Mouse (Mus musculus) heart, embryonic 14.5 days (tissue): ENCODE data around the gene Psap. TPM values are rescaled to one million over a fixed set of nuclear protein-coding genes. Genes with fewer than 3 reads are reported as not detected.

Source experiments
- ATAC-seq: fragments of 200-750 bp; cut with Nextera tagmentation; 2 replicates; pipeline ENCODE4 v1.8.0; 2017; ENCODE audit warnings: low read depth, moderate TSS enrichment; ENCODE audit not compliant: insufficient number of reproducible peaks, insufficient read depth, low FRiP score
- H3K27ac ChIP-seq, 2 experiments: fragments of 200-500 bp in 1 of 2; fragments of 300-500 bp in 1 of 2; sonication (generic) in 1 of 2; replicated peaks in 1 of 2; 2 replicates each; pipeline ENCODE4 v1.5.1; 2012 to 2014; ENCODE audit warnings: low read depth in 2 of 2, low read length in 2 of 2, control low read depth in 1 of 2, mild to moderate bottlenecking in 1 of 2, mixed read lengths in 1 of 2; ENCODE audit not compliant: control insufficient read depth in 1 of 2, insufficient read depth in 1 of 2
- H3K27me3 ChIP-seq: fragments of 300-500 bp; sonication (generic); 2 replicates; pipeline ENCODE4 v1.6.1; 2014; ENCODE audit warnings: mild to moderate bottlenecking, low read length, control low read depth; ENCODE audit not compliant: control insufficient read depth, insufficient read depth
- H3K36me3 ChIP-seq: fragments of 300-500 bp; sonication (generic); 2 replicates; pipeline ENCODE4 v1.6.1; 2014; ENCODE audit warnings: mild to moderate bottlenecking, control low read depth, low read length, mixed read lengths; ENCODE audit not compliant: control insufficient read depth, insufficient read depth
- H3K4me1 ChIP-seq, 2 experiments: fragments of 200-500 bp in 1 of 2; fragments of 300-500 bp in 1 of 2; sonication (generic) in 1 of 2; 2 replicates each; pipeline ENCODE4 v1.6.1; 2012 to 2014; ENCODE audit warnings: low read length in 2 of 2, control low read depth in 1 of 2, mixed read lengths in 1 of 2; ENCODE audit not compliant: control insufficient read depth in 2 of 2, insufficient read depth in 2 of 2
- H3K4me2 ChIP-seq: fragments of 300-500 bp; sonication (generic); 2 replicates; pipeline ENCODE4 v1.6.1; 2014; ENCODE audit warnings: mild to moderate bottlenecking, low read length
- H3K4me3 ChIP-seq, 2 experiments: fragments of 200-500 bp in 1 of 2; fragments of 300-500 bp in 1 of 2; sonication (generic) in 1 of 2; 2 replicates each; pipeline ENCODE4 v1.5.1; 2012 to 2014; ENCODE audit warnings: low read length in 2 of 2, mild to moderate bottlenecking in 2 of 2, control low read depth in 1 of 2, low read depth in 1 of 2, moderate library complexity in 1 of 2; ENCODE audit not compliant: control insufficient read depth in 1 of 2, insufficient read depth in 1 of 2
- H3K9ac ChIP-seq: fragments of 300-500 bp; sonication (generic); 2 replicates; pipeline ENCODE4 v1.6.1; 2014; ENCODE audit warnings: mild to moderate bottlenecking, low read length
- H3K9me3 ChIP-seq: fragments of 300-500 bp; sonication (generic); 2 replicates; pipeline ENCODE4 v1.6.1; 2016; ENCODE audit warnings: low read length, control low read depth; ENCODE audit not compliant: control insufficient read depth
- WGBS: fragments of 180-500 bp; shearing (Covaris S2); extraction: QIAGEN DNeasy Blood & Tissue Kit; methylation state at CpG from one replicate; pipeline ENCODE4 v1.1.7; 2014; 5-methylcytosine and 5-hydroxymethylcytosine counted together
- polyA plus RNA-seq: library from polyadenylated mRNA; unstranded; fragments of >200 nt; fragmentation: Nextera tagmentation; extraction: Ambion mirVana; gene quantifications from 2 replicates; pipeline ENCODE4 v1.2.1, GENCODE M21; 2014

Psap gene
- polyA plus RNA-seq, 1 experiment from 2014 or later, result 98.1 TPM

DNA sequence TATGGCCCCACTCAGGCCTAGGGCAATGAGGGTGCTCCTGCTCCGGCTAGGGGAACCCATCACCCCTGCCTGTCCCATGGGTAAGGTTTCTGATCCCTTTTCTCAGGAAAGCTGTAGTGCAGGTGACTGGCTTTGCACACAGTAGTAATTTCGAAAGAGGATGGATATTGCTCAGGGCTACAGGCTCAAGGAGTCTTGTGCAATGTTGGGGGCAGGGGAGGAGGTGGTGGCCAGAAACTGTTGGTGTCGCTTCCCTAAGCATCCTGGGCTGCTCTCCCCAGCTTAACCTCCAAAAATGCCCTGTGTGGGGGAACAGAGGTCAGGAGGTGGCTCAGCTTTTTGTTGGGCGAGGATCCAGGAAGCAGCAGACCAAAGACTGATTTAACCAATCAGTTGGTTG lies 24.8 kb upstream of the Psap start:
- Histone ChIP-seq H3K4me3 (no peak overlapping the region), H3K4me1 (0 out of 4 replicates have a peak, but pooled peaks cover 0 to 3% of the 10 kb centered on the region in 2 experiments), H3K36me3 (no peaks in the 10 kb centered on the region), H3K27me3 (no peaks in the 10 kb centered on the region), H3K27ac (no peak overlapping the region), H3K9me3 (no peaks in the 10 kb centered on the region), H3K4me2 (no peak overlapping the region), H3K9ac (no peak overlapping the region)
- ATAC-seq, result no peak
- WGBS, result 72% methylated on average over 4 of the region's 4 CpGs

DNA sequence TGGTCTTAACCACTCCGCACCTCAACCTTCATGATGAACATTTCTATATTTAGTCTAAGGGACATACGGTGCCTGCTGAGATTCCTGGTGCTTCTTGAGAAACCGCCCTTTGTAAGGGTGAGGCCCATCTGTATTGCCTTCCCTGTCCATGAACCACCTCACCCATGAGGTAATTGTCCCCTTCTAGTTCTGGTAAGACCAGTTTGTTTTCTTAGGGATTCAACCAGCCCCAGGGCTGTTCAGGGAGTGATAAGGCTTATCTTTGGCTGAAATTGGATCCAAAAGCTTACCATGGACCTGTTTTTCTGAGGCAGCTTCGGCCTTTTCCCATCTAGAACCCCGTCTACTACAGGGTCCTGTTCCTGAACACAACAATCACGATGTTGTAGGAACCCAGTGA lies 21.3 kb upstream of the Psap start:
- no peak overlapping the region for H3K27ac ChIP-seq
- 44% methylated on average over 6 of the region's 6 CpGs for whole genome bisulfite sequencing
- peaks cover 3% of the 10 kb centered on the region in 2 experiments; a peak in 1 of 4 replicates for H3K4me1 ChIP-seq
- H3K36me3 ChIP-seq, result no peaks in the 10 kb centered on the region
- no peaks in the 10 kb centered on the region for H3K9me3 ChIP-seq
- no peak overlapping the region for H3K9ac ChIP-seq
- no peak overlapping the region for H3K4me3 ChIP-seq
- ATAC-seq, result no peak
- no peaks in the 10 kb centered on the region for H3K27me3 ChIP-seq
- H3K4me2 ChIP-seq, result no peak overlapping the region

DNA sequence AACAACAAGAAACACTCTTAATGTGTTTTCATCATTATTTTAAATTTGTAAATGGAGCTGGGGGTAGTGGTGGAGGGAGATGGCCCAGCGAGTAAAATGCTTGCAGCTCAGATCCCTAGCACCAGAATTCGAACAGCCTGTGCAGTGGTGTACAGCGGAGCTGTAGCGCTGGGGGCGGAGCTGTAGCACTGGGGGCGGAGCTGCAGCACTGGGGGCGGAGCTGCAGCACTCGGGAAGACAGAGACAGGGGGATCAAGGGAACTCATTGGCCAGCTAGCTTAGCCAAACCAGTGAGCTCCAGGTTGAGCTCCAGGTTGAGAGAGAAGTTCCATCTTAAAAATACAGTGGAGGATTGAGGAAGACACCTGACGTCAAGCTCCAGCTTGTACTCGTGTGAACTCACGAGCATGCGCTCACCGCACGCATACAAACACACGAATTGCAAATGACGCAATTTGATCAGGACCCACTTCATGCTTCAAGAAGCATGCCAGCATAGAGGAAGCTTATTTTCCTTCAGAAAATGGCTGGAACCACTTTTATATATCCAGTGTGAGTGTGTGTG lies 20.1 kb upstream of the Psap start:
- no peaks in the 10 kb centered on the region for H3K36me3 ChIP-seq
- peaks cover 6 to 9% of the 10 kb centered on the region in 2 experiments; a peak in 1 of 4 replicates for H3K4me1 ChIP-seq
- no peak for ATAC-seq
- H3K4me2 ChIP-seq, result no peak overlapping the region
- H3K4me3 ChIP-seq, result no peak overlapping the region
- no peak overlapping the region for H3K9ac ChIP-seq
- H3K27me3 ChIP-seq, result no peaks in the 10 kb centered on the region
- no peak overlapping the region for H3K27ac ChIP-seq
- no peaks in the 10 kb centered on the region for H3K9me3 ChIP-seq
- WGBS, result 62% methylated on average over 16 of the region's 16 CpGs

DNA sequence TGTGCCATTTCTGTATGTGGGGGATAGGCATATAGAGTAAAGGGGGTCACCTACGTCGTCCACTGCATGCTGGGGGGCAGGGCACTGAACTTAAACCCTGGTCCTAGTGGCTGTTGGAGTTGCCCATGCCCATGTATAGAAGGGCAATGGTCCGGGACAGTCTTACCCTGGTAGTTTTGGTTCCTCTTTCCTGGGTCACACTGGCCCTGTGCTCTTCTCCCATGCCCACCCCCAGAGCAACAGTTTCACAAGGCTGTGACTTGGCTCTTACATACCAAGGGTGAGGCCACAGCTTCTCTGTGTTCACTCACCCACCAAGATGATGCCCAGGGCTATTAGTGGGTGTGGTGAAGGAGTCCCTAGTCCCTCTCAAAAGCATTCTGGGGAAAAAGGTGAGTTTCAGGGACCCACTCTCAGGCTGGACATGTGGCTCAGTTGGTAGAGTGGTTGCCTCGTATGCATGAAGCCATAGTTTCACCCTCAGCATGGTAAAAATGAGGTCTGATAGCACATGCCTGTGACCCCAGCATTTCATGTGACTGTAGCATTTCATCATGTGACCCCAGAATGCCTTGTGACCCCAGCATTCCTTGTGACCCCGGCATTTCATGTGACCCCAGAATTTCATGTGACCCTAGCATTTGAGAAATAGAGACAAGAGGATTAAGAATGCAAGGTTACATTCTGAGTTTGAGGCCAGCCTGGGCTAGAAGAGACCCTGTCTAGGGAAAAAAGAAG lies 16.7 kb upstream of the Psap start:
- no peaks in the 10 kb centered on the region for H3K9me3 ChIP-seq
- H3K4me2 ChIP-seq, result no peak overlapping the region
- H3K27ac ChIP-seq, result no peak overlapping the region
- no peak overlapping the region for H3K4me3 ChIP-seq
- H3K9ac ChIP-seq, result no peak overlapping the region
- WGBS, result 86% methylated on average over 5 of the region's 5 CpGs
- no peaks in the 10 kb centered on the region for H3K36me3 ChIP-seq
- ATAC-seq, result no peak
- H3K27me3 ChIP-seq, result no peaks in the 10 kb centered on the region
- peaks cover 11 to 12% of the 10 kb centered on the region in 2 experiments; a peak in 2 of 4 replicates for H3K4me1 ChIP-seq

DNA sequence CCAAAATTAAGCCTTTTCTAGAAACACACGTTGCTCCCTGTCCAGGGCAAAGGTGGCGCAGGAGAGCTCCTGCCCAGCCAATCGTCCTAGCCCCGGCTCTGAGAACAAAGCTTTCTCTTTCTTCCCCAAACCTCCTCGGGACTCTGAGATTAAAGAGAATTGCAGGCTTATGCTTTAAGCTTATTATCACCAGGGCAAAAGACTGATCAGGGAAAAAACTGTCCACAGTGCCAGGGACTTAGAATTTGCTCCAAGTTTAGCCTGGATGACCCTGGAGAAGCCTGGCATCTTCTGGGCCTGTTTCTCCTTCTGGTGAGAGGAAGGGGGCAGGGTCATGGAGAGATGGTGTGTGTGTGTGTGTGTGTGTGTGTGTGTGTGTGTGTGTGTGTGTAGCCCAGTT lies 15.9 kb upstream of the Psap start:
- ATAC-seq, result no peak
- no peak overlapping the region for H3K27ac ChIP-seq
- no peak overlapping the region for H3K4me2 ChIP-seq
- peaks cover 9 to 12% of the 10 kb centered on the region in 2 experiments; a peak in 2 of 4 replicates for H3K4me1 ChIP-seq
- no peak overlapping the region for H3K4me3 ChIP-seq
- no peaks in the 10 kb centered on the region for H3K27me3 ChIP-seq
- 61% methylated on average over 5 of the region's 5 CpGs for WGBS
- no peak overlapping the region for H3K9ac ChIP-seq
- no peaks in the 10 kb centered on the region for H3K36me3 ChIP-seq
- H3K9me3 ChIP-seq, result no peaks in the 10 kb centered on the region

DNA sequence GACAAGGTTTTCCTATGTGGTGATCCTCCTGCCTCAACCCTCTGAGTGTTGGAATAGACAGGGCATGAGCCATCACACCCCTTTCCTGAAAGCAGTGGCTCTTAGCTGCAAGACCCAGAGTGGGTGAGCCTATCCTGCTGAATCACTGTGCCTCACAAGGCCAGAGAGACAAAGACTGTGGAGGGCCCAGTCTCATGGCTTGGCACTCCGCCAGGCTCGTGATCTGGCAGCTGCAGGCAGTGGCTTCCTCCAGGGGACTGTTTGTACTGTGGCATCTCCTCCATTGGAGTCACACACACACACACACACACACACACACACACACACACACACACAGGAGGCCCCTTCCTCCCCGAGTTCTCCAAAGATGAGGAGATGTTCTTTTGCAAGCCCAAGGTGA lies 15.0 kb upstream of the Psap start:
- Histone ChIP-seq H3K27me3 (no peaks in the 10 kb centered on the region), H3K9ac (no peak overlapping the region), H3K4me3 (no peak overlapping the region), H3K9me3 (no peaks in the 10 kb centered on the region), H3K36me3 (no peaks in the 10 kb centered on the region), H3K27ac (peak overlapping the region; percentile 68 to 76), H3K4me2 (no peak overlapping the region), H3K4me1 (peaks cover 9 to 12% of the 10 kb centered on the region in 2 experiments; a peak in 2 of 4 replicates)
- 14% methylated on average over 3 of the region's 3 CpGs for WGBS
- ATAC-seq, result peak; percentile 84

DNA sequence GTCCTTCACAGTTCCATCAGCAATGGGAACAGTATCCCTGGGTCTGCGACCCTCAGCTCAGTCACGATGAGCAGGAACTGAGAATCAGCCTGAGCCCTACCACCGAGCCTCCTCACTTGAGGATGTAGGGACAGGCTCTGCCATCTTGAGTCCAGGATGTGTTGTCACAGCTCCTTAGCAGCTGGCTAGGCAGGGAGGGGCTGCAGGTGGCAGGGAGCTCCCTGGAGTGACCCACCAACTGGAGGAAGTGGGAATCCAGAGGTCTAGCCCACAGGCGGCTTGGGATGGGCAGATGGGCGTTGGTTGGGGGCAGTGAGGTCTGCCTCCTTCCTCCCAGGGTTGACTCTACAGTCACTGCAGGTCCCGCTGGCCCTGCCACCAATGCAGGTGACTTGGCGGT lies 14.1 kb upstream of the Psap start:
- no peak overlapping the region for H3K4me2 ChIP-seq
- H3K4me1 ChIP-seq, result peaks cover 9 to 12% of the 10 kb centered on the region in 2 experiments; a peak in 2 of 4 replicates
- H3K9ac ChIP-seq, result no peak overlapping the region
- no peaks in the 10 kb centered on the region for H3K36me3 ChIP-seq
- H3K27ac ChIP-seq, result no peak overlapping the region
- H3K27me3 ChIP-seq, result no peaks in the 10 kb centered on the region
- no peaks in the 10 kb centered on the region for H3K9me3 ChIP-seq
- ATAC-seq, result no peak
- WGBS, result 83% methylated on average over 7 of the region's 7 CpGs
- no peak overlapping the region for H3K4me3 ChIP-seq
